Mouse (Mus musculus) small intestine, adult 2 months (tissue): ENCODE data around the gene 9430097D07Rik.

Source experiments
- CTCF ChIP-seq: fragments of 200-500 bp; IDR thresholded peaks from 2 replicates; pipeline ENCODE4 v1.5.1; 2012; ENCODE audit warnings: low read depth, mild to moderate bottlenecking, control low read depth, inconsistent platforms, low read length, moderate library complexity, mixed read lengths; ENCODE audit not compliant: insufficient replicate concordance, insufficient read length; ENCODE audit errors: extremely low read depth
- POLR2A ChIP-seq: fragments of 200-500 bp; IDR thresholded peaks from 2 replicates; pipeline ENCODE4 v1.6.1; 2012; ENCODE audit warnings: low read depth, mild to moderate bottlenecking, control low read depth, inconsistent platforms, low read length, moderate library complexity

GRCm38 (mm10) chr2:32537360-32537905 is 38.1 kb downstream of the 9430097D07Rik start:
- TF ChIP-seq POLR2A (no peak), CTCF (no peak)
